Mouse (Mus musculus) kidney, adult 2 months (tissue): Measurements from ENCODE around the gene H2afy2. TPM values are rescaled to one million over a fixed set of nuclear protein-coding genes. Genes with fewer than 3 reads are reported as not detected.
A peak's percentile ranks its signal among the peaks of the same experiment; 100 is the strongest.

Experiments
- DNase-seq: peaks from one replicate; pipeline ENCODE4 v3.0.0; 2021
- H3K27ac ChIP-seq: fragments of 200-500 bp; 2 replicates; pipeline ENCODE4 v1.5.1; 2012; ENCODE audit warnings: low read depth, low read length, control low read depth, inconsistent platforms; ENCODE audit not compliant: insufficient read depth
- H3K27me3 ChIP-seq: fragments of 200-500 bp; replicated peaks from 2 replicates; pipeline ENCODE4 v1.6.1; 2012; ENCODE audit warnings: mild to moderate bottlenecking, moderate library complexity, low read length, inconsistent platforms; ENCODE audit not compliant: control insufficient read depth, insufficient read depth
- H3K36me3 ChIP-seq: fragments of 200-500 bp; 2 replicates; pipeline ENCODE4 v1.6.1; 2012; ENCODE audit warnings: mild to moderate bottlenecking, moderate library complexity, low read length, inconsistent platforms; ENCODE audit not compliant: control insufficient read depth, insufficient read depth
- H3K4me1 ChIP-seq: fragments of 200-500 bp; 2 replicates; pipeline ENCODE4 v1.6.1; 2011; ENCODE audit warnings: low read length; ENCODE audit not compliant: control insufficient read depth, insufficient read depth
- H3K4me3 ChIP-seq: fragments of 200-500 bp; 2 replicates; pipeline ENCODE4 v1.5.1; 2011; ENCODE audit warnings: mild to moderate bottlenecking, low read depth, low read length, control low read depth; ENCODE audit not compliant: insufficient read depth
- CTCF ChIP-seq: fragments of 200-500 bp; conservative IDR thresholded peaks from 2 replicates; pipeline ENCODE4 v1.5.1; 2011; ENCODE audit warnings: low read depth, mild to moderate bottlenecking, control low read depth, low read length, moderate library complexity, mixed read lengths; ENCODE audit not compliant: insufficient read depth, insufficient read length
- POLR2A ChIP-seq: fragments of 200-500 bp; IDR thresholded peaks from one replicate; pipeline ENCODE4 v1.6.1; 2011; ENCODE audit warnings: low read depth, low read length, control low read depth
- WGBS: fragments of 180-500 bp; shearing (Covaris S2); methylation state at CpG from one replicate; pipeline ENCODE4 v1.1.7; 2018; 5-methylcytosine and 5-hydroxymethylcytosine counted together
- polyA plus RNA-seq: library from polyadenylated mRNA; depleted of rRNA; stranded (reverse); fragments of >200 nt; gene quantifications from 2 replicates; pipeline ENCODE4 v1.2.3, GENCODE M21; 2012

H2afy2 gene
- polyA plus RNA-seq, 1 experiment: 6.1 TPM

GRCm38 (mm10) chr10:61742336-61742735, 41.6 kb downstream of the H2afy2 start:
- TF ChIP-seq CTCF: no peak
- no peak for TF ChIP-seq POLR2A
- Histone ChIP-seq H3K4me1 (no peaks in the 10 kb centered on the region), H3K27ac (no peak overlapping the region), H3K27me3 (no peaks in the 10 kb centered on the region), H3K36me3 (no peaks in the 10 kb centered on the region), H3K4me3 (no peak overlapping the region)
- 92% methylated on average over 8 of the region's 8 CpGs for WGBS
- no peak for DNase-seq

DNA sequence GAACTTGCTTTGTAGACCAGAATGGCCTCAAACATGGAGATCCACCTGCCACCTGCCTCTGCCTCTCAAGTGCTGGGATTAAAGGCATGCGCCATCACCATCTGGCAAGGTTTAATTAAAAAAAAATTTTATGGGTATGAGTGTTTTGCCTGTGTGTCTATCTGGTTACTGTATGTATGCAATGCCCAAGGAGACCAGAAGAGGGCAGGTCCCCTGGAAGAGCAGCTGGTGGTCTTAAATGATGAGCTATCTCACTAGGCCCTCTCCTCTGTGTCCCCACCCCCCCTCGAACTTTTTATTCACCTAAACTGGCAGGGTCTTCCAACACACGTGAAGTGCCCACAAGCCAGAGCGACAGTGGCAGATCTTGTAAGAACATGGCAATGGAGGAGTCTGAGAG, 42.1 kb downstream of the H2afy2 start:
- H3K27ac ChIP-seq: no peak overlapping the region
- no peak for TF ChIP-seq POLR2A
- TF ChIP-seq CTCF: no peak; the same call in 1 of the 2 replicates
- no peaks in the 10 kb centered on the region for H3K36me3 ChIP-seq
- 88% methylated on average over 4 of the region's 4 CpGs for WGBS
- no peaks in the 10 kb centered on the region for H3K4me1 ChIP-seq
- no peaks in the 10 kb centered on the region for H3K27me3 ChIP-seq
- no peak overlapping the region for H3K4me3 ChIP-seq
- DNase-seq: no peak

GRCm38 (mm10) chr10:61741306-61741705, 42.6 kb downstream of the H2afy2 start:
- no peaks in the 10 kb centered on the region for H3K27me3 ChIP-seq
- H3K4me1 ChIP-seq: no peaks in the 10 kb centered on the region
- no peak overlapping the region for H3K4me3 ChIP-seq
- WGBS: 75% methylated on average over 1 of the region's 1 CpGs
- no peak for DNase-seq
- no peaks in the 10 kb centered on the region for H3K36me3 ChIP-seq
- no peak overlapping the region for H3K27ac ChIP-seq
- TF ChIP-seq CTCF (no peak), POLR2A (no peak)

- Histone ChIP-seq H3K27me3 (no peaks in the 10 kb centered on the region), H3K36me3 (no peaks in the 10 kb centered on the region)
- WGBS: 85% methylated on average over 4 of the region's 4 CpGs
Observed at GRCm38 (mm10) chr10:61738126-61738525, 45.8 kb downstream of the H2afy2 start.

DNA sequence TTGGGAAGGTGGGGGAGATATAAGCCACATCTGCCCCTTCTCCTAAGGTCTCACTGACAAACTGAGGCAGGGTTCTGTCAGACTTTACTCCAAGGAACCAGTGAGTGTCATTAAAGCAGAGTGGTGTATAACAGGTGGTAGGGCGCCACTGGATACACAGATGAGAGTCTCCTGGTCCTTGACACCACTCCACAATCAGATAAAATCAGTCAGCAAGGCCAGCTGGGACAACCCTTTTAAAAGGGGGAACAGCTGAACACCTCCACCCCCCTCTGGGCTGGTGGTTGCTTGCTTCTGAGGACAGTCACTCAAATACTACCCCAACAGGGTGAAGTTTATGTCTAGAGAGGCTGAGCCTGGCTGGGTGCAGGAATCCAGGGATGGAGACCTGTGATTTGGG, 46.4 kb downstream of the H2afy2 start:
- no peak overlapping the region for H3K27ac ChIP-seq
- WGBS: 93% methylated on average over 1 of the region's 1 CpGs
- no peaks in the 10 kb centered on the region for H3K27me3 ChIP-seq
- no peaks in the 10 kb centered on the region for H3K36me3 ChIP-seq
- TF ChIP-seq CTCF (no peak), POLR2A (no peak)
- 0 out of 2 replicates have a peak, but pooled peaks cover 3% of the 10 kb centered on the region for H3K4me1 ChIP-seq
- H3K4me3 ChIP-seq: no peak overlapping the region
- no peak for DNase-seq

More at GRCm38 (mm10) chr10:61738126-61738525, 45.8 kb downstream of the H2afy2 start:
- H3K4me1 ChIP-seq: 0 out of 2 replicates have a peak, but pooled peaks cover 3% of the 10 kb centered on the region
- no peak overlapping the region for H3K4me3 ChIP-seq
- DNase-seq: no peak
- H3K27ac ChIP-seq: no peak overlapping the region
- TF ChIP-seq POLR2A (no peak), CTCF (no peak)

- Histone ChIP-seq H3K27me3 (no peaks in the 10 kb centered on the region), H3K36me3 (no peaks in the 10 kb centered on the region), H3K4me3 (no peak overlapping the region), H3K4me1 (0 out of 2 replicates have a peak, but pooled peaks cover 3% of the 10 kb centered on the region), H3K27ac (no peak overlapping the region)
- DNase-seq: no peak
- 56% methylated on average over 10 of the region's 10 CpGs for WGBS
- TF ChIP-seq CTCF (no peak), POLR2A (no peak)
Observed at GRCm38 (mm10) chr10:61736671-61737078, 47.3 kb downstream of the H2afy2 start.

- Histone ChIP-seq H3K27ac (no peak overlapping the region), H3K4me1 (0 out of 2 replicates have a peak, but pooled peaks cover 3% of the 10 kb centered on the region), H3K27me3 (no peaks in the 10 kb centered on the region), H3K4me3 (no peak overlapping the region), H3K36me3 (no peaks in the 10 kb centered on the region)
- TF ChIP-seq POLR2A (no peak), CTCF (peak; percentile 88)
- DNase-seq: peak; percentile 84
- WGBS: 28% methylated on average over 3 of the region's 3 CpGs
Observed at GRCm38 (mm10) chr10:61734377-61734776, 49.6 kb downstream of the H2afy2 start.

- WGBS: 95% methylated on average over 6 of the region's 6 CpGs
- Histone ChIP-seq H3K4me3 (no peak overlapping the region), H3K4me1 (0 out of 2 replicates have a peak, but pooled peaks cover 3% of the 10 kb centered on the region), H3K27me3 (no peaks in the 10 kb centered on the region), H3K27ac (no peak overlapping the region), H3K36me3 (no peaks in the 10 kb centered on the region)
- no peak for DNase-seq
- no peak for TF ChIP-seq CTCF
- no peak for TF ChIP-seq POLR2A
Observed at GRCm38 (mm10) chr10:61730171-61730570, 53.8 kb downstream of the H2afy2 start.
